Comparison of ENCODE assay signal across 8 mouse cellular contexts in the genomic region with DNA sequence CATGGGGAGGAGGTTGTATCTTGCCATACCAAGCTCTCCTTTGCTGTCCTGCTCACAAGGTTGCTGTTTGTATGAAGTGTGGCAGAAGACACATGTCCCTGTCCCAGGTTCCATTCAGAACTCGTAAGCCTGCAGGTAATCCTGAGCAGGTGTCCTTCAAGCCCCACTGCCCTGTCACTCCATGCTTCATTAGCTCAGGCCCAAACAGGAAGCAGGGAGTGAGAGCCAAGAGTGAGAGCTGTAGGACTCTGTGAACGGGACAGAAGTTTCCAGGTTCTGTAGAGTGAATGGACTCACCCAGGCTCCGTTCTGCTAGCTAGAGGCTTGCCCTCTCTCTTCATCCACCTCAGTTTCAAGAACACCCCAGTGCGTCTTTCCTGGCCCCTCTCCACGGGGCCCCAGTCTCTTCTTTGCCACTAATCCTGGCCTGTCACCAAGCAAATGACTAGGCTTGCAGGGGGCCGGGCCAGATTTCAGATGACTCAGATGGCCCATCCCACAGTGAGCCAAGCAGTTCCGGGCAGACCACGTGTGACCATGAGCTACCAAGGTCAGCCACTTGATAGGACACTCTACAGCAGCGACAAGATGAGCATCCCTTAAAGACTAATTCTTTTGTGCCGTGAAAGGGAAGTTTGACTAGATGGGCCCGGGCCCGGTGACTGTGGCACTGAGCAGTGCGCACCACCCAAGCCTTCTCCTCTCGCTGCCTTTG. TPM values are rescaled to one million over a fixed set of nuclear protein-coding genes. Genes with fewer than 3 reads are reported as not detected.
A peak's percentile ranks its signal among the peaks of the same experiment; 100 is the strongest.
DNase-seq lines count a peak whose midpoint lies in the region.
"Had no signal": no experiment of that assay in that cellular context is flagged by ENCODE, and none has a peak within 500 bp of the region (broad histone marks: within the 10 kb centered on the region; RNA-seq: fewer than 3 reads in every experiment).

No protein-coding gene starts in this region.

- peak; percentile 57 for DNase-seq in ovary, adult 18-20 months (ENCODE audit: low spot score)
- DNase-seq in ovary, postnatal 10 days (ENCODE audit: low spot score), result no peak
- peak; percentile 58 for DNase-seq in adipocyte (ENCODE audit: low spot score)
- peak; percentile 28 for DNase-seq in gastrocnemius, postnatal 14 days
- peak; percentile 47 for DNase-seq in urinary bladder, postnatal 14 days (ENCODE audit: low spot score)
- no peak for DNase-seq in frontal cortex, postnatal 36 days (ENCODE audit: low spot score in 2 of 2)
- no peak for DNase-seq in testis, postnatal 10 days (ENCODE audit: low spot score)
- DNase-seq: liver had no signal

- intact Hi-C loops in gastrocnemius, postnatal 14 days (cut with DNase I; ENCODE audit: low total_unique reads), result no loop called here

RNA-seq across cellular contexts. Expression of a gene that starts 54.4 kb away (rescaled TPM):
- total RNA-seq in gastrocnemius, postnatal 14 days (2021), result 10 to 100 TPM; 30.9 to 42.1 TPM

Comparison
In these comparisons a context has a peak if more than half of its experiments do, and no peak if none do; other contexts are left out.
1. DNase-seq: peak in ovary, adult 18-20 months (single experiment), adipocyte (single experiment), gastrocnemius, postnatal 14 days (single experiment) and urinary bladder, postnatal 14 days (single experiment); none in ovary, postnatal 10 days (single experiment), frontal cortex, postnatal 36 days (0 of 2) and testis, postnatal 10 days (single experiment).